Mouse (Mus musculus) testis, adult 2 months (tissue): Measurements from ENCODE around the gene Pih1d1.

Experiments used
- CTCF ChIP-seq: fragments of 200-500 bp; IDR thresholded peaks from 2 replicates; pipeline ENCODE4 v1.5.1; 2012; ENCODE audit warnings: low read depth, mild to moderate bottlenecking, inconsistent platforms, low read length, moderate library complexity; ENCODE audit not compliant: control insufficient read depth, insufficient read depth, insufficient replicate concordance
- POLR2A ChIP-seq: fragments of 200-500 bp; IDR thresholded peaks from 2 replicates; pipeline ENCODE4 v1.6.1; 2012; ENCODE audit warnings: low read depth, mild to moderate bottlenecking, inconsistent platforms, low read length, moderate library complexity; ENCODE audit not compliant: control insufficient read depth

- TF ChIP-seq POLR2A (no peak), CTCF (no peak)
Observed at GRCm38 (mm10) chr7:45151303-45151702, 2.8 kb upstream of the Pih1d1 start.
